Mouse (Mus musculus) heart, postnatal 0 days (tissue): ENCODE results near the gene Zbtb16. TPM values are rescaled to one million over a fixed set of nuclear protein-coding genes. Genes with fewer than 3 reads are reported as not detected.

ENCODE experiments used
- ATAC-seq: fragments of 200-750 bp; cut with Nextera tagmentation; 2 replicates; pipeline ENCODE4 v1.8.0; 2017; ENCODE audit warnings: low read depth, moderate number of reproducible peaks, moderate library complexity; ENCODE audit not compliant: insufficient read depth
- DNase-seq: peaks from one replicate; pipeline ENCODE4 v3.0.0-alpha.2; 2016; ENCODE audit warnings: low spot score
- H3K27ac ChIP-seq: fragments of 300-500 bp; sonication (generic); 2 replicates; pipeline ENCODE4 v1.5.1; 2014; ENCODE audit warnings: low read depth, mild to moderate bottlenecking
- H3K27me3 ChIP-seq: fragments of 300-500 bp; sonication (generic); 2 replicates; pipeline ENCODE4 v1.6.1; 2014; ENCODE audit warnings: low read length, mixed read lengths; ENCODE audit not compliant: control insufficient read depth, insufficient read depth
- H3K36me3 ChIP-seq: fragments of 300-500 bp; sonication (generic); replicated peaks from 2 replicates; pipeline ENCODE4 v1.6.1; 2014; ENCODE audit warnings: low read length, mixed read lengths; ENCODE audit not compliant: control insufficient read depth, insufficient read depth
- H3K4me1 ChIP-seq: fragments of 300-500 bp; sonication (generic); 2 replicates; pipeline ENCODE4 v1.6.1; 2014; ENCODE audit warnings: antibody characterized with exemption; ENCODE audit not compliant: control insufficient read depth, insufficient read depth
- H3K4me2 ChIP-seq: fragments of 300-500 bp; sonication (generic); 2 replicates; pipeline ENCODE4 v1.6.1; 2014; ENCODE audit warnings: low read depth, mild to moderate bottlenecking, low read length, moderate library complexity
- H3K4me3 ChIP-seq: fragments of 300-500 bp; sonication (generic); 2 replicates; pipeline ENCODE4 v1.5.1; 2014; ENCODE audit warnings: low read depth, low read length
- H3K9ac ChIP-seq: fragments of 300-500 bp; sonication (generic); replicated peaks from 2 replicates; pipeline ENCODE4 v1.6.1; 2014; ENCODE audit warnings: low read depth, low read length, mixed read lengths
- H3K9me3 ChIP-seq: fragments of 300-500 bp; sonication (generic); replicated peaks from 2 replicates; pipeline ENCODE4 v1.6.1; 2016; ENCODE audit warnings: low read length; ENCODE audit not compliant: control insufficient read depth
- CTCF ChIP-seq: IDR thresholded peaks from 2 replicates; pipeline ENCODE4 v1.5.1; 2016; ENCODE audit warnings: antibody characterized with exemption, control low read depth, low read depth
- EP300 ChIP-seq: IDR thresholded peaks from 2 replicates; pipeline ENCODE4 v1.6.1; 2016; ENCODE audit warnings: antibody characterized with exemption, low read depth
- WGBS: fragments of 180-500 bp; shearing (Covaris S2); extraction: QIAGEN DNeasy Blood & Tissue Kit; methylation state at CpG from one replicate; pipeline ENCODE4 v1.1.7; 2014; 5-methylcytosine and 5-hydroxymethylcytosine counted together
- polyA plus RNA-seq: library from polyadenylated mRNA; unstranded; fragments of >200 nt; fragmentation: Nextera tagmentation; extraction: Ambion mirVana; gene quantifications from 2 replicates; pipeline ENCODE4 v1.2.1, GENCODE M21; 2015
- total RNA-seq: library from RNA; depleted of rRNA; stranded (reverse); fragments of >200 nt; gene quantifications from 2 replicates; pipeline ENCODE4 v1.2.3, GENCODE M21; 2014; ENCODE audit warnings: low replicate concordance

The Zbtb16 gene
- total and polyA plus RNA-seq, 2 experiments from 2014 or later = 5.0 to 54.7 TPM

GRCm38 (mm10) chr9:48794463-48794862 is 41.6 kb downstream of the Zbtb16 start:
- Histone ChIP-seq H3K27ac (no peak overlapping the region), H3K9me3 (no peaks in the 10 kb centered on the region), H3K36me3 (peaks cover 12% of the 10 kb centered on the region; the same call in 1 of the 2 replicates), H3K27me3 (no peaks in the 10 kb centered on the region), H3K4me2 (no peak overlapping the region), H3K4me3 (no peak overlapping the region), H3K4me1 (peaks cover 20% of the 10 kb centered on the region; the same call in 1 of the 2 replicates), H3K9ac (no peak overlapping the region)
- WGBS = 78% methylated on average over 2 of the region's 2 CpGs
- no peak for ATAC-seq
- no peak for DNase-seq
- no peak for TF ChIP-seq CTCF
- TF ChIP-seq EP300 = no peak

- H3K9ac ChIP-seq = no peak overlapping the region
- DNase-seq = no peak
- no peaks in the 10 kb centered on the region for H3K27me3 ChIP-seq
- no peak overlapping the region for H3K27ac ChIP-seq
- ATAC-seq = no peak
- no peaks in the 10 kb centered on the region for H3K9me3 ChIP-seq
- WGBS = 65% methylated on average over 4 of the region's 4 CpGs
- no peak overlapping the region for H3K4me2 ChIP-seq
- TF ChIP-seq EP300 (no peak), CTCF (no peak)
- H3K36me3 ChIP-seq = peaks cover 10% of the 10 kb centered on the region; the same call in 1 of the 2 replicates
- peaks cover 20% of the 10 kb centered on the region; the same call in 1 of the 2 replicates for H3K4me1 ChIP-seq
- no peak overlapping the region for H3K4me3 ChIP-seq
Observed at GRCm38 (mm10) chr9:48793638-48794188, 42.3 kb downstream of the Zbtb16 start.

GRCm38 (mm10) chr9:48790575-48790974 is 45.4 kb downstream of the Zbtb16 start:
- Histone ChIP-seq H3K36me3 (no peaks in the 10 kb centered on the region), H3K9me3 (no peaks in the 10 kb centered on the region), H3K4me1 (peaks cover 24% of the 10 kb centered on the region), H3K4me3 (no peak overlapping the region), H3K27ac (no peak overlapping the region), H3K4me2 (no peak overlapping the region), H3K27me3 (no peaks in the 10 kb centered on the region), H3K9ac (no peak overlapping the region)
- 86% methylated on average over 10 of the region's 10 CpGs for WGBS
- no peak for ATAC-seq
- TF ChIP-seq CTCF = no peak
- no peak for TF ChIP-seq EP300
- DNase-seq = no peak

GRCm38 (mm10) chr9:48787906-48788410 is 48.1 kb downstream of the Zbtb16 start:
- WGBS = 67% methylated on average over 9 of the region's 9 CpGs
- ATAC-seq = no peak
- 0 out of 2 replicates have a peak overlapping the region, but pooled peaks have one; percentile 2 for H3K27ac ChIP-seq

GRCm38 (mm10) chr9:48787321-48787720 is 48.7 kb downstream of the Zbtb16 start:
- Histone ChIP-seq H3K27ac (0 out of 2 replicates have a peak overlapping the region, but pooled peaks have one; percentile 8), H3K9ac (no peak overlapping the region), H3K9me3 (no peaks in the 10 kb centered on the region), H3K27me3 (no peaks in the 10 kb centered on the region), H3K4me1 (peaks cover 28% of the 10 kb centered on the region), H3K4me3 (no peak overlapping the region), H3K36me3 (no peaks in the 10 kb centered on the region; the same call in 1 of the 2 replicates), H3K4me2 (no peak overlapping the region)
- no peak for TF ChIP-seq CTCF
- WGBS = 64% methylated on average over 1 of the region's 1 CpGs
- DNase-seq (peak; percentile 16), ATAC-seq (no peak)

More at GRCm38 (mm10) chr9:48787906-48788410, 48.1 kb downstream of the Zbtb16 start:
- no peak overlapping the region for H3K4me3 ChIP-seq
- no peak overlapping the region for H3K9ac ChIP-seq
- no peak for DNase-seq
- no peak for TF ChIP-seq EP300
- TF ChIP-seq CTCF = no peak
- H3K27me3 ChIP-seq = no peaks in the 10 kb centered on the region
- no peaks in the 10 kb centered on the region for H3K9me3 ChIP-seq
- H3K4me1 ChIP-seq = peaks cover 21% of the 10 kb centered on the region
- H3K4me2 ChIP-seq = no peak overlapping the region
- no peaks in the 10 kb centered on the region; the same call in 1 of the 2 replicates for H3K36me3 ChIP-seq
